Mouse (Mus musculus): Measurements from ENCODE around the gene Ankrd65. TPM values are rescaled to one million over a fixed set of nuclear protein-coding genes. Genes with fewer than 3 reads are reported as not detected.

The Ankrd65 gene
- polyA plus RNA-seq (2012; rRNA removed; ENCODE audit: low replicate concordance): not detected in 2 replicates

DNA sequence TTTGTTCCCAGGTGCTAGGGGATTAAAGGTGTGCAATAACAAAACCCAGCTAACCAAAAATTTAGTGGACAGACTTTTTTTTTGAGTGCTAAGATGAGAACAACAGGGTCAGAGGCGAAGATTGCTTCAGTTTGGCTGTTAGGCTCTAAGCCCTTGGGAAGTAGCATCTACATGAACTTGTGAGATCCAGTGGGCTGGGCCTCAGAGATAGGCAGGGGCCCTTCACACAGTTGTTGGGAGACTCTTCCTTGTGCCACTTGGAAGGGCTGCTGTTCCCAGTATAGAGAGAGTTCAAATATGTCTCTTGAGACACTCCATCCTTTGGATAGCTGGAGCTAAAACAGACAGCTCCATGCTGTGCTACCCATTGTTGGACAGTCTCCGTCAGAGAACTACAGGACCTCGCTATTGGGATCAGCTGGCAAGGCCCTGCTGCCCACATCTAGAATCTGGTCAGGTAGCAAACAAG lies at the start of gene Ankrd65:
TSS of gene Ankrd65 (plus strand) at position 419 of the 469 bp plus-strand sequence.

DNA sequence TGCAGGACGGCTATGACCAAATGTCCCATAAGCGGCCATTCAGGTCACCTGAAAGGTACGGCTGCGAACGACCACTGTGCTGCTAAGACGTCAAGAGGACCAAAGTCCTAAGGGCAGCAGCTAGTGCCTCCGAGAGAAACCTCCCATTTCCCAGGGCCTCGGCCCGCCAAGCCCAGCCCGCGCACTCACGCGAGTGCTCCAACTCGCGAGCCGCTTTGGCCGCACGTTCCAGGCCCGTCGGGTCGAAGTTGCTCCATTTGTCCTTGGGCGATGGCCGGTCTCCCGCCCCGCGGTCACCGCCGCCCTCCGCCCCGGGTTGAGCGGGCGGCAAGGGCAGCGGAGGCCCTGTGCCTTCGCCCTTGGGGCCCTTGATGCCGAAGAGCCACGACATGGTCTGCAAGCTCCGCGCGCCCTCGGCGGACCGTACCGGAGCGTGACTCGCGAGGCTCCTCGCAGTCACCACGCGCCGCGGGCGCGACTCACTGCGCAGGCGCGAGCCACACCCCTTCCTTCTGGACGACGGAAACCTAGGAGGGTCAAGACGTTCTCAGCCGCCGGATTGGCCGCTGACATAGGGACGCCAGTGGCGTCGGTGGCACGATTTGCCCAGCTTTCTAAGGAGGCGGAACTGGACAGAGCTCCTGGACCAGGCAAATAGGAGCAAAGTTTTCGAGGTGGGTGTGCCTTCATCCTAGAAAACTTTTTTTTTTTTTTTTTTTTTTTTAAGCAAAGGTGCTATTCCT lies 29.5 kb upstream of the Ankrd65 start, which contains the start of gene Atad3a:
TSS of gene Atad3a (minus strand) at position 481 of the 743 bp plus-strand sequence.

DNA sequence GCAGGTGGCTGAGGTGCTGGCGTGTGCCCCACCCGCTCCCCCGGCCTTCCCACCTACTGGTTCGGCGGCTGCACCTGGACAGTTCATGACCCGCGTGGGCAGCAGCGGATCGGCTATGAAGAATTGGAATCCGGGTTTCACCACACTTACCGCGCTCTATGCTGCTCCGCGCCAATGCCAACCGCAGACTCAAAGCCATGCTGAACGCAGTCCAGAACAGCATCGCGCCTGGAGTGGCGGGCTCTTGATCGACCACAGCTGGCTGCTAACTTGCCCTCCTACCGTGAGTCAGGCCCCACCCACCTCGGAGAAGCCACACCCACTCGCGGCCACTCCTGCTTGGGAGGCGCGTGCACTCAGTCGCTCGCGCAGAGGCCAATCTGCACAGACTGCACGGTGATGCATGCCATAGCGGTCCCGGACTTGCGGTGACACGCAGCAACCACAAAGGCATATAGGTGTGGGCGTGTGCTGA lies 15.9 kb upstream of the Ankrd65 start, which contains the start of gene Vwa1:
TSS of gene Vwa1 (minus strand) at position 419 of the 475 bp plus-strand sequence.

DNA sequence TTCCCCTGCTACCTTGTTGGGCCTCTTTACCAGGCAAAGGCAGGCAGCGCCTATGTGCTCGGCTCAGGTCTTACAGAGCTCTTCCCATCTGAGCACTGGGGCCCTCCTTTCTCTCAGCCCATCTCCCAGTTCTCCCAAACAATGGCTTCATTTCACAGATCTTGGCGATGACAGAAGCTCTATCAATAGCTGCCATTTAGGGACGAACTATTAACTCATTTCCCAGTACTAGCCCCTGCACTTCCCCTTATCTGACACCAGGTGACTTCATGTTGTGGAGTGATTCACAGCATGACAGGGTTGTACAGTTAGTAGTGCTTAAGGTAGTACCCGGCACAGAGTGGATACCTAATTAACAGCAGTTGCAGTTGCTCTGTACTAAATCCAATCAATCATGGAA lies 4.4 kb upstream of the Ankrd65 start, which contains the start of gene Tmem88b:
TSS of gene Tmem88b (minus strand) at position 56 of the 400 bp plus-strand sequence.

DNA sequence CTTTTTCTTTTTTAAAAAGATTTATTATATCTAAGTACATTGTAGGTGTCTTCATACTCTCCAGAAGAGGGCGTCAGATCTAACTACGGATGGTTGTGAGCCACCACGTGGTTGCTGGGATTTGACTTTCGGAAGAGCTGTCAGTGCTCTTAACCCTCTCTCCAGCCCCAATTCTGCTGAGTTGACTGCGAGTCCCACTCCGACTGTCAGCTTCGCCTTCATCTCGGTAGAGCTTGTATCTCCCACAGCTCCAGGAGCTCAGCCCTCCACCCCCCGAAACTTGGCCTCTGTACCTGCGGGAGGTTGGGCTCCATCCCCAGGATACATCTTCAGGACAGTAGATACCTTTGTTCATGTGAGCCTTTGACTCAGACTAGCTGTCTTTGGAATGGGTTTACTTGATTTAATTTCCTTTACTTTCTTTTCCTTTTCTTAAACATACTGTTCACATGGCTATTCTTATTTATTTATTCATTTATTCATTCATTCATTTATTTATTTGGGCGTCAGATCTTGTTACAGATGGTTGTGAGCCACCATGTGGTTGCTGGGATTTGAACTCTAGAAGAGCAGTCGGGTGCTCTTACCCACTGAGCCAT lies 12.6 kb downstream of the Ankrd65 start, which contains the start of gene Mrpl20:
TSS of gene Mrpl20 (plus strand) at position 138 of the 599 bp plus-strand sequence.

DNA sequence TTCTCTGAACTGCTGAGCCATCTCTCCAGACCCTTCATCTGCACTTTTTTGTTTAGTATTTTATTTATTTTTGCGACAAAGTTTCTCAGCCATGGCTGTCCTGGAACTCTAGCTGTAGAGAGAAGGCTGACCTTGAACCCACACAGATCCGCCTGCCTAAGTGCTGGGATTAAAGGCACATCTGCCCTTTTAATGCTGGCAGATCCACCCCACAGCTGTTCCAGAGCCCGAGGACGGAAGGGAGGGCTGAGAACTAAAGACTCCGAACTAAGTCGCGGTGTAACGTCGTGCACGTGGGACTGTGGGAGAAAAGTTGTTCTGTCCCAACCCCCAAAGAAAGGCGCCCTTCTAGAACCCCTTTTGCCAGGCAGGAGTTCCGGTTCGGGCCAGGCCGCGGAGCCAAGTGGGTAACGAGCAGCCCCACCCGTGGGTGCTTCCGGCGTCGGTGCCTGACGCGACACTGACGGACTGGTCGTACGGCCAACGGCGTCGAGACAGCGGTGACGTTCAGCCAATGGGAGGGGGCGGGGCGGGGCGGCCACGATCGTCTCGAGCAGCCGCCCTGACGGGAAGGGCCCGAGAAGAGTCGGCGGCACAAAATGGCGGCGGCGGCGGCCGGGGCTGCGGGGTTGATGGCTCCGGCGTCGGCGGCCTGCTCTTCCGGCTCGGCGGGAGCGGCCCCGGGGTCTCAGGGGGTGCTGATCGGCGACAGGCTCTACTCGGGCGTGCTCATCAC lies 21.9 kb downstream of the Ankrd65 start, which contains the start of gene Ccnl2:
TSS of gene Ccnl2 (plus strand) at position 561 of the 736 bp plus-strand sequence.

DNA sequence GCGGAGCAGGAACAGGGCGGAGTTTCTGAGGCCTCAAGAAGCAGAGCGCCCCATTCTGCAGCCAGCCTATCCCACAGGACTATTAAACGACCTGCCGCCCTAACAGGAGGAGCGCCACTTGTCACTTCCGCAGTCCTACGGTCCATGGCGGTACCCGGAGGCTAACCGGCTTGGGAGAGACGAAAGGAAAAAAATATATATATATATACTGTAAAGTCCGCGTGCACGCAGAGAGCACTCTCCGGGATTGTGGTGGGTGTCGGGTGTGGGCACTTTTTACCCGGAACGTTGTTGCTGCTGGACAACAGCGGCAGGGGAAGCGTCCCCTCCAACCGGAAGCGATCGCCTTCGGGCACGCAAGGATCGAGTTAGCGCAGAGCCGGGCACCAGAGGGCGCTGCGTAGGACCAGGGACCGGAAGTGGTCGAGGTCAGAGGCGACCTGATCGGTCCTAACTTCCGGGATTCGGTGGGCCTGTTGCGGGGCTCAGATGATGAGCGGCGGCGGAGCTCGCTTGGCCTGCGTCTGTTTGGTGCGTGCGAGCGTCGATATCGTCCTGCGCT lies 41.0 kb downstream of the Ankrd65 start, which contains the start of gene Aurkaip1:
TSS of gene Aurkaip1 (plus strand) at position 68 of the 562 bp plus-strand sequence.

DNA sequence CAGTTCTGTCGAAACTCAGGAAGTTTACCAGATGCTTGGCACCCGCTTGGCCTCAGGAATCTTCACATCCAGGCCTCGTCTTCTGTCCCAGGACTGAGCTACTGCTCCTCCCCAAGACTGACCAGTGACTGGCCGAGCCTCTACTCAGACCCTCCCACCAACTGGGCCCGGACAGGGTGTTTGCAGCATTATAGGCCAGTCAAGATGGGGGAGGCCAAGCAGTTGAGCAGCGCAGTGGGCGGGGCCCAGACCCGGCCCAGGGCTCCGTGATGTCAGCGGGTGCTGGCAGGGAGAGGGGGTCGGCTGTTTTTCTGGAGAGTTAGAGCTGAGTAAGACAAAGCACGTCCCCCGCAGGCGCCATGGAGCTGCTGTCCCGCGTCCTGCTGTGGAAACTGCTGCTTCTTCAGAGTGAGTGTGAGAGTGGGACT lies 49.3 kb downstream of the Ankrd65 start, which contains the start of gene Mxra8:
TSS of gene Mxra8 (plus strand) at position 198 of the 428 bp plus-strand sequence.

DNA sequence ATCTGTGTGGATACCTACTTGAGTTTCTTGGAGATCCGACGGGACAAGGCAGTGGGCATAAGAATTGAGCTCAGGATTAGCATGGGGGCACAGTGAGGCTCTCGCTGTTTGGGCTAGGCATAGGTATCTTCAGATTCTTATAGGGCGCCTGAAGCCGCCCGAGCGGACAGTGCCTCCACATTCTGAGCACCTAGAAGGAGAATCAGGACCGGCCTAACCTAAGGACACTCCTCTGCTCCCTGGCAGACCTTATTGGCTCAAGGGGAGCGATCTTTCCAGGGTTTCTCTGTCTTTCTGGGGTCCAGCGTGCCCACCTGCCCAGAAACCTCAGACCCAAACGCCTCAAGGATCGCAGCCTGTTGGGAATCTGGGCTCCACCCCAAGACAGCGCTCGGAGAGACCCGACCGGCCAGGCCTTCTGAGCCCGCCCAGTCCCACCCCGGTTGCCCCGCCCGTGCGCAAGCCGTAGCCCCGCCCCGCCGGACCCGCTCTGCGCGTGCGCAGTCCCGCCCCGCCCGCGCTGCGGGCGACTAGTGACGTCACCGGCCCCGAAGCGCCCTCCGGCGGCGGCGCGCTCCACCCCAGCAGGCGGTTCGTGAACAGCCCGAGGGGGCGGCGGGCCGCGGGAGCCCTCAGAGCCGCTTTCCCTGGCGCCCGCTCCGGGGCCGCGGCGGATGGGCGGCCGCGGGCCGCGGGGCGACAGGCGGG lies 56.8 kb downstream of the Ankrd65 start, which contains the start of gene Dvl1:
TSS of gene Dvl1 (plus strand) at position 532 of the 708 bp plus-strand sequence.

Other genes starting within 250 kb of the Ankrd65 start
- gene Nadk, start 228.1 kb upstream of the Ankrd65 start, polyA plus RNA-seq (2012; rRNA removed; ENCODE audit: low replicate concordance): 106 and 132 TPM in 2 replicates
- 16.8 and 17.8 TPM in 2 replicates for gene Slc35e2, start 189.0 kb upstream of the Ankrd65 start, polyA plus RNA-seq (2012; rRNA removed; ENCODE audit: low replicate concordance)
- 28.5 and 44.9 TPM in 2 replicates for gene Cdk11b, start 165.6 kb upstream of the Ankrd65 start, polyA plus RNA-seq (2012; rRNA removed; ENCODE audit: low replicate concordance)
- not detected in 2 replicates for gene Gm10563, start 145.0 kb upstream of the Ankrd65 start, polyA plus RNA-seq (2012; rRNA removed; ENCODE audit: low replicate concordance)
- gene Mmp23, start 137.1 kb upstream of the Ankrd65 start, polyA plus RNA-seq (2012; rRNA removed; ENCODE audit: low replicate concordance): 23.1 and 28.4 TPM in 2 replicates
- gene Mib2, start 121.2 kb upstream of the Ankrd65 start, polyA plus RNA-seq (2012; rRNA removed; ENCODE audit: low replicate concordance): 63.6 and 88.9 TPM in 2 replicates
- 28.5 and 30.2 TPM in 2 replicates for gene Fndc10, start 96.1 kb upstream of the Ankrd65 start, polyA plus RNA-seq (2012; rRNA removed; ENCODE audit: low replicate concordance)
- gene Ssu72, start 85.6 kb upstream of the Ankrd65 start, polyA plus RNA-seq (2012; rRNA removed; ENCODE audit: low replicate concordance): 124 and 138 TPM in 2 replicates
- gene Tmem240, start 55.6 kb upstream of the Ankrd65 start, polyA plus RNA-seq (2012; rRNA removed; ENCODE audit: low replicate concordance): 0.58 and 0.78 TPM in 2 replicates
- 102 and 109 TPM in 2 replicates for gene Atad3a, start 29.3 kb upstream of the Ankrd65 start, polyA plus RNA-seq (2012; rRNA removed; ENCODE audit: low replicate concordance)
- 19.1 and 135 TPM in 2 replicates for gene Vwa1, start 15.7 kb upstream of the Ankrd65 start, polyA plus RNA-seq (2012; rRNA removed; ENCODE audit: low replicate concordance)
- 3.1 and 6.1 TPM in 2 replicates for gene Tmem88b, start 4.6 kb upstream of the Ankrd65 start, polyA plus RNA-seq (2012; rRNA removed; ENCODE audit: low replicate concordance)
- 32.6 and 49.9 TPM in 2 replicates for gene Mrpl20, start 12.4 kb downstream of the Ankrd65 start, polyA plus RNA-seq (2012; rRNA removed; ENCODE audit: low replicate concordance)
- 23.8 and 25.3 TPM in 2 replicates for gene Ccnl2, start 22.1 kb downstream of the Ankrd65 start, polyA plus RNA-seq (2012; rRNA removed; ENCODE audit: low replicate concordance)
- 159 and 208 TPM in 2 replicates for gene Aurkaip1, start 40.8 kb downstream of the Ankrd65 start, polyA plus RNA-seq (2012; rRNA removed; ENCODE audit: low replicate concordance)
- gene Mxra8, start 49.2 kb downstream of the Ankrd65 start, polyA plus RNA-seq (2012; rRNA removed; ENCODE audit: low replicate concordance): 69.2 and 97.5 TPM in 2 replicates
- 142 and 173 TPM in 2 replicates for gene Dvl1, start 57.0 kb downstream of the Ankrd65 start, polyA plus RNA-seq (2012; rRNA removed; ENCODE audit: low replicate concordance)
- gene Tas1r3, start 72.9 kb downstream of the Ankrd65 start, polyA plus RNA-seq (2012; rRNA removed; ENCODE audit: low replicate concordance): 1.1 and 1.2 TPM in 2 replicates
- 56.0 and 86.9 TPM in 2 replicates for gene Cptp, start 79.0 kb downstream of the Ankrd65 start, polyA plus RNA-seq (2012; rRNA removed; ENCODE audit: low replicate concordance)
- gene Ints11, start 79.1 kb downstream of the Ankrd65 start, polyA plus RNA-seq (2012; rRNA removed; ENCODE audit: low replicate concordance): 14.6 and 19.2 TPM in 2 replicates
- gene Pusl1, start 101.3 kb downstream of the Ankrd65 start, polyA plus RNA-seq (2012; rRNA removed; ENCODE audit: low replicate concordance): 30.9 and 65.5 TPM in 2 replicates
- gene Acap3, start 101.4 kb downstream of the Ankrd65 start, polyA plus RNA-seq (2012; rRNA removed; ENCODE audit: low replicate concordance): 13.3 and 14.8 TPM in 2 replicates
- 123 and 179 TPM in 2 replicates for gene Ube2j2, start 153.4 kb downstream of the Ankrd65 start, polyA plus RNA-seq (2012; rRNA removed; ENCODE audit: low replicate concordance)
- gene C1qtnf12, start 171.9 kb downstream of the Ankrd65 start, polyA plus RNA-seq (2012; rRNA removed; ENCODE audit: low replicate concordance): 121 and 260 TPM in 2 replicates
- gene B3galt6, start 202.2 kb downstream of the Ankrd65 start, polyA plus RNA-seq (2012; rRNA removed; ENCODE audit: low replicate concordance): 5.3 and 6.9 TPM in 2 replicates
- gene Sdf4, start 202.4 kb downstream of the Ankrd65 start, polyA plus RNA-seq (2012; rRNA removed; ENCODE audit: low replicate concordance): 44.0 and 69.6 TPM in 2 replicates
- 3.6 and 6.5 TPM in 2 replicates for gene Tnfrsf4, start 223.4 kb downstream of the Ankrd65 start, polyA plus RNA-seq (2012; rRNA removed; ENCODE audit: low replicate concordance)
- gene Tnfrsf18, start 235.7 kb downstream of the Ankrd65 start, polyA plus RNA-seq (2012; rRNA removed; ENCODE audit: low replicate concordance): 2.5 and 3.5 TPM in 2 replicates

All from duodenum, adult 2 months (tissue).